Mouse (Mus musculus): ENCODE data around the gene Galnt15. TPM values are rescaled to one million over a fixed set of nuclear protein-coding genes. Genes with fewer than 3 reads are reported as not detected.

Galnt15 gene
- polyA plus RNA-seq, 1 experiment = 2.6 TPM

GRCm38 (mm10) chr14:32032522-32032921 is 3.7 kb downstream of the Galnt15 start:
- DNase-seq = peak; percentile 77
- WGBS = 12% methylated on average over 4 of the region's 4 CpGs

GRCm38 (mm10) chr14:32036482-32036881 is 7.7 kb downstream of the Galnt15 start:
- 68% methylated on average over 5 of the region's 5 CpGs for WGBS
- DNase-seq = no peak
- Histone ChIP-seq H3K27me3 (replicated peaks; ENCODE audit: control insufficient read depth, insufficient read depth, low read length) (no peaks in the 10 kb centered on the region), H3K36me3 (ENCODE audit: control insufficient read depth, insufficient read depth, low read length) (no peaks in the 10 kb centered on the region), H3K4me1 (ENCODE audit: control insufficient read depth, insufficient read depth, low read length) (no peaks in the 10 kb centered on the region), H3K27ac (ENCODE audit: insufficient read depth, low read depth, low read length) (no peak overlapping the region), H3K4me3 (ENCODE audit: insufficient read depth, low read depth, low read length) (no peak overlapping the region)
- TF ChIP-seq CTCF (conservative IDR thresholded peaks at IDR 0.05; ENCODE audit: insufficient read depth, insufficient read length, low read depth, low read length) (no peak), POLR2A (IDR thresholded peaks at IDR 0.05; ENCODE audit: low read depth, low read length) (no peak)

More at GRCm38 (mm10) chr14:32032522-32032921, 3.7 kb downstream of the Galnt15 start:
- TF ChIP-seq POLR2A (IDR thresholded peaks at IDR 0.05; ENCODE audit: low read depth, low read length) = no peak
- peak; percentile 94 for TF ChIP-seq CTCF (conservative IDR thresholded peaks at IDR 0.05; ENCODE audit: insufficient read depth, insufficient read length, low read depth, low read length)
- Histone ChIP-seq H3K4me1 (ENCODE audit: control insufficient read depth, insufficient read depth, low read length) (no peaks in the 10 kb centered on the region), H3K36me3 (ENCODE audit: control insufficient read depth, insufficient read depth, low read length) (no peaks in the 10 kb centered on the region), H3K27ac (ENCODE audit: insufficient read depth, low read depth, low read length) (no peak overlapping the region), H3K27me3 (replicated peaks; ENCODE audit: control insufficient read depth, insufficient read depth, low read length) (no peaks in the 10 kb centered on the region), H3K4me3 (ENCODE audit: insufficient read depth, low read depth, low read length) (no peak overlapping the region)

- H3K36me3 ChIP-seq (ENCODE audit: control insufficient read depth, insufficient read depth, low read length) = no peaks in the 10 kb centered on the region
- no peak overlapping the region for H3K27ac ChIP-seq (ENCODE audit: insufficient read depth, low read depth, low read length)
- DNase-seq = no peak
- no peaks in the 10 kb centered on the region for H3K4me1 ChIP-seq (ENCODE audit: control insufficient read depth, insufficient read depth, low read length)
- no peaks in the 10 kb centered on the region for H3K27me3 ChIP-seq (replicated peaks; ENCODE audit: control insufficient read depth, insufficient read depth, low read length)
- 87% methylated on average over 8 of the region's 8 CpGs for WGBS
- no peak overlapping the region for H3K4me3 ChIP-seq (ENCODE audit: insufficient read depth, low read depth, low read length)
- no peak for TF ChIP-seq CTCF (conservative IDR thresholded peaks at IDR 0.05; ENCODE audit: insufficient read depth, insufficient read length, low read depth, low read length)
- TF ChIP-seq POLR2A (IDR thresholded peaks at IDR 0.05; ENCODE audit: low read depth, low read length) = no peak
Observed at GRCm38 (mm10) chr14:32037661-32038252, 9.0 kb downstream of the Galnt15 start.

GRCm38 (mm10) chr14:32042108-32042507 is 13.3 kb downstream of the Galnt15 start:
- H3K4me3 ChIP-seq (ENCODE audit: insufficient read depth, low read depth, low read length) = no peak overlapping the region
- no peaks in the 10 kb centered on the region for H3K27me3 ChIP-seq (replicated peaks; ENCODE audit: control insufficient read depth, insufficient read depth, low read length)
- TF ChIP-seq CTCF (conservative IDR thresholded peaks at IDR 0.05; ENCODE audit: insufficient read depth, insufficient read length, low read depth, low read length) (no peak), POLR2A (IDR thresholded peaks at IDR 0.05; ENCODE audit: low read depth, low read length) (no peak)
- no peaks in the 10 kb centered on the region for H3K36me3 ChIP-seq (ENCODE audit: control insufficient read depth, insufficient read depth, low read length)
- no peak overlapping the region for H3K27ac ChIP-seq (ENCODE audit: insufficient read depth, low read depth, low read length)
- H3K4me1 ChIP-seq (ENCODE audit: control insufficient read depth, insufficient read depth, low read length) = no peaks in the 10 kb centered on the region
- 48% methylated on average over 5 of the region's 5 CpGs for WGBS
- no peak for DNase-seq

GRCm38 (mm10) chr14:32046357-32046756 is 17.6 kb downstream of the Galnt15 start:
- H3K36me3 ChIP-seq (ENCODE audit: control insufficient read depth, insufficient read depth, low read length) = no peaks in the 10 kb centered on the region
- no peak for TF ChIP-seq POLR2A (IDR thresholded peaks at IDR 0.05; ENCODE audit: low read depth, low read length)
- no peak for TF ChIP-seq CTCF (conservative IDR thresholded peaks at IDR 0.05; ENCODE audit: insufficient read depth, insufficient read length, low read depth, low read length)
- H3K27me3 ChIP-seq (replicated peaks; ENCODE audit: control insufficient read depth, insufficient read depth, low read length) = no peaks in the 10 kb centered on the region
- H3K4me3 ChIP-seq (ENCODE audit: insufficient read depth, low read depth, low read length) = no peak overlapping the region
- no peaks in the 10 kb centered on the region for H3K4me1 ChIP-seq (ENCODE audit: control insufficient read depth, insufficient read depth, low read length)
- WGBS = 72% methylated on average over 8 of the region's 8 CpGs
- no peak overlapping the region for H3K27ac ChIP-seq (ENCODE audit: insufficient read depth, low read depth, low read length)
- no peak for DNase-seq

- Histone ChIP-seq H3K4me1 (ENCODE audit: control insufficient read depth, insufficient read depth, low read length) (no peaks in the 10 kb centered on the region), H3K36me3 (ENCODE audit: control insufficient read depth, insufficient read depth, low read length) (no peaks in the 10 kb centered on the region), H3K27me3 (replicated peaks; ENCODE audit: control insufficient read depth, insufficient read depth, low read length) (no peaks in the 10 kb centered on the region), H3K27ac (ENCODE audit: insufficient read depth, low read depth, low read length) (no peak overlapping the region), H3K4me3 (ENCODE audit: insufficient read depth, low read depth, low read length) (no peak overlapping the region)
- DNase-seq = no peak
- WGBS = 92% methylated on average over 6 of the region's 6 CpGs
- TF ChIP-seq POLR2A (IDR thresholded peaks at IDR 0.05; ENCODE audit: low read depth, low read length) (no peak), CTCF (conservative IDR thresholded peaks at IDR 0.05; ENCODE audit: insufficient read depth, insufficient read length, low read depth, low read length) (no peak)
Observed at GRCm38 (mm10) chr14:32050171-32050570, 21.4 kb downstream of the Galnt15 start.

- no peak overlapping the region for H3K27ac ChIP-seq (ENCODE audit: insufficient read depth, low read depth, low read length)
- no peak overlapping the region for H3K4me3 ChIP-seq (ENCODE audit: insufficient read depth, low read depth, low read length)
- H3K36me3 ChIP-seq (ENCODE audit: control insufficient read depth, insufficient read depth, low read length) = no peaks in the 10 kb centered on the region
- no peak for DNase-seq
- H3K27me3 ChIP-seq (replicated peaks; ENCODE audit: control insufficient read depth, insufficient read depth, low read length) = no peaks in the 10 kb centered on the region
- TF ChIP-seq CTCF (conservative IDR thresholded peaks at IDR 0.05; ENCODE audit: insufficient read depth, insufficient read length, low read depth, low read length) (no peak), POLR2A (IDR thresholded peaks at IDR 0.05; ENCODE audit: low read depth, low read length) (no peak)
- H3K4me1 ChIP-seq (ENCODE audit: control insufficient read depth, insufficient read depth, low read length) = no peaks in the 10 kb centered on the region
- 80% methylated on average over 5 of the region's 5 CpGs for WGBS
Observed at GRCm38 (mm10) chr14:32053895-32054294, 25.1 kb downstream of the Galnt15 start.

Data from kidney, adult 2 months (tissue).